Mouse (Mus musculus) G1E (cell line): ENCODE measurements at regions not wholly inside any gene's neighbourhood (a gene's known extent, or its start where the extent isn't known, plus 50 kb on each side); places are given as distances from the start of the nearest gene placed in this dataset.

ENCODE experiments used
- ATAC-seq: 2 replicates; pipeline ENCODE4 v1.8.0; 2016; ENCODE audit warnings: mild to moderate bottlenecking; ENCODE audit not compliant: insufficient number of reproducible peaks, poor library complexity, low FRiP score, severe bottlenecking; ENCODE audit errors: extremely low read depth
- DNase-seq: peaks from one replicate; pipeline ENCODE4 v3.0.0; 2012; ENCODE audit warnings: low spot score
- H3K27me3 ChIP-seq: 2 replicates; pipeline ENCODE4 v1.6.1; 2012; ENCODE audit warnings: mild to moderate bottlenecking, low read length, inconsistent platforms; ENCODE audit not compliant: insufficient read depth
- H3K36me3 ChIP-seq: replicated peaks from 2 replicates; pipeline ENCODE3; 2012; ENCODE audit warnings: mild to moderate bottlenecking, inconsistent platforms
- H3K4me1 ChIP-seq: 2 replicates; pipeline ENCODE4 v1.6.1; 2012; ENCODE audit warnings: low read depth, low read length, inconsistent platforms, mixed read lengths; ENCODE audit not compliant: insufficient read depth
- H3K4me3 ChIP-seq: 2 replicates; pipeline ENCODE4 v1.5.1; 2012; ENCODE audit warnings: low read depth, mild to moderate bottlenecking, inconsistent platforms, low read length, moderate library complexity, mixed read lengths
- H3K9me3 ChIP-seq: replicated peaks from 2 replicates; pipeline ENCODE4 v1.6.1; 2012; ENCODE audit warnings: inconsistent platforms
- CTCF ChIP-seq: IDR thresholded peaks from 2 replicates; pipeline ENCODE4 v1.5.1; 2012; ENCODE audit warnings: low read depth, low read length, inconsistent platforms, mixed read lengths
- GATA1 ChIP-seq: IDR thresholded peaks from 2 replicates; pipeline ENCODE4 v1.6.1; 2012; ENCODE audit warnings: borderline replicate concordance, low read length, inconsistent platforms, mixed read lengths
- GATA2 ChIP-seq: IDR thresholded peaks from 2 replicates; pipeline ENCODE4 v1.6.1; 2012; ENCODE audit warnings: low read depth, low read length, inconsistent platforms, borderline replicate concordance
- POLR2AphosphoS5 ChIP-seq: IDR thresholded peaks from 2 replicates; pipeline ENCODE4 v1.6.1; 2012; ENCODE audit warnings: low read depth, low read length, inconsistent platforms; ENCODE audit not compliant: insufficient replicate concordance
- TAL1 ChIP-seq: conservative IDR thresholded peaks from 2 replicates; pipeline ENCODE4 v1.6.1; 2012; ENCODE audit warnings: low read depth, low read length, inconsistent platforms, mixed read lengths

DNA sequence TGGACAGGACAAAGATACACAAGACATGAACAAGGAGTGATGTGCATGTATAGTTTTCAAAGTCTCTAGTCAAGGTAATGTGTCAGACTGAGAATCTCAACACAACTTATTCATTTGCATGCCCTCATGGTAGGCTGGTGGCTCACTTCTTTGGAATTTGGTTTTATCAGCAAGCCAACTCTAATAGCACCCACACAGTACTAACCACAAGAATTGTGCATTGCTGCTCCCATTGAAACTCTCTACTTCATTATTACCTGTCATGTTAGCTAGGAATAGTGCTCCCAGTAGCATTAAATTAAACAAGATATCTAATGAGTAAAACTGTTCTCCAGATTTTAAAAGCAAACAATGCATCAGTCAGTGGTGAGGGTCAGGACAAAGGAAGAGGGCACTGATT, 70.5 kb upstream of the Thrb start:
- Histone ChIP-seq H3K27me3 (no peaks in the 10 kb centered on the region), H3K4me1 (no peaks in the 10 kb centered on the region), H3K36me3 (no peaks in the 10 kb centered on the region), H3K9me3 (no peaks in the 10 kb centered on the region), H3K4me3 (no peak overlapping the region)
- TF ChIP-seq GATA1 (no peak), GATA2 (no peak), TAL1 (no peak), POLR2AphosphoS5 (no peak), CTCF (no peak)
- ATAC-seq (no peak), DNase-seq (no peak)

GRCm38 (mm10) chr14:17599553-17599952, 60.5 kb upstream of the Thrb start:
- H3K27me3 ChIP-seq = no peaks in the 10 kb centered on the region
- DNase-seq (no peak), ATAC-seq (no peak)
- no peaks in the 10 kb centered on the region for H3K9me3 ChIP-seq
- TF ChIP-seq GATA1 (no peak), CTCF (no peak), POLR2AphosphoS5 (no peak), TAL1 (no peak), GATA2 (no peak)
- no peak overlapping the region for H3K4me3 ChIP-seq
- H3K4me1 ChIP-seq = no peaks in the 10 kb centered on the region
- no peaks in the 10 kb centered on the region for H3K36me3 ChIP-seq

DNA sequence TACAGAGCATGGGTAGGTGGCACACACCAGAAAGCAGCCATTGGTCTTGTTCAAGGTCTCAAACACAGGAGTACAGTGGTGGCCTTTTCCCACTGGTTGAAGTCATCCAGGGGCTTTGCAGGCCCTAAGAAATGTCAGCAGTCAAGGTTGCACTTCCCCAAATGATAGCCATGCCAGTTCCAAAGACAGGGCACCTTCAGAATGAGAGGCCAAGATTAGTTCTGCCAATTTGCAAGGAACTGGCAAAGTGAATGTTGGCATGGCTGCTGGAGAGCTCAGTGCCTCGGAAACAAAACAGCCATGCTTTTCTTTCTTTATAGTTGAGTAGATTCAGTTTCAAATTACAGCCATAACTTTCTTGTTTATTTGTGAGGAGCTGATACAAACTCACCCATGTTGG, 57.7 kb upstream of the Thrb start:
- ATAC-seq (no peak), DNase-seq (no peak)
- no peak for TF ChIP-seq POLR2AphosphoS5
- TF ChIP-seq GATA1 = no peak
- TF ChIP-seq CTCF = no peak
- TF ChIP-seq GATA2 = no peak
- TF ChIP-seq TAL1 = no peak
- Histone ChIP-seq H3K27me3 (no peaks in the 10 kb centered on the region), H3K4me1 (no peaks in the 10 kb centered on the region), H3K4me3 (no peak overlapping the region), H3K36me3 (no peaks in the 10 kb centered on the region), H3K9me3 (no peaks in the 10 kb centered on the region)

DNA sequence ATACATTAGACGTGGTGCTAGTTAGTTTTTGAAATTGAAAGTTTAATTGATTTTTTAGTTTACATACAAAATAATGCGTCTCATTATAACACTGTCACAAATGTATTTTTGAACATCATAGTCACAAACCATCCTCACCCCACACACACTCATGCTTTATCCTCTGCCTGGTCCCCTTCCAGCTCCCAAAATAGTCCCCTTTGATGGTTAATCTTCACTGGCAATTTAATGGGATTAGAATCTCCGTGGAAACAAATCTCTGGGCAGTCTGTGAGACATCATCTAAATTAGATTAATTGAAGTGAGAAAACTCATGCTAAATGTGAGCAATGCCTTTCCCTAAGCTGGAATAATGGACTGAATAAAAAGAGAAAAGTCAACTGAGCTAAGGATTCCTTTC, 54.0 kb upstream of the Thrb start:
- TF ChIP-seq TAL1 (no peak), GATA2 (no peak), POLR2AphosphoS5 (no peak), GATA1 (no peak), CTCF (no peak)
- DNase-seq = no peak
- no peaks in the 10 kb centered on the region for H3K36me3 ChIP-seq
- no peaks in the 10 kb centered on the region for H3K9me3 ChIP-seq
- ATAC-seq = no peak
- H3K27me3 ChIP-seq = no peaks in the 10 kb centered on the region
- H3K4me3 ChIP-seq = no peak overlapping the region
- H3K4me1 ChIP-seq = no peaks in the 10 kb centered on the region

GRCm38 (mm10) chr14:17607186-17607585, 52.9 kb upstream of the Thrb start:
- no peaks in the 10 kb centered on the region for H3K27me3 ChIP-seq
- TF ChIP-seq GATA2 (no peak), CTCF (no peak), GATA1 (no peak), POLR2AphosphoS5 (no peak), TAL1 (no peak)
- no peaks in the 10 kb centered on the region for H3K36me3 ChIP-seq
- H3K4me1 ChIP-seq = no peaks in the 10 kb centered on the region
- ATAC-seq = no peak
- H3K9me3 ChIP-seq = no peaks in the 10 kb centered on the region
- H3K4me3 ChIP-seq = no peak overlapping the region
- no peak for DNase-seq
